Mouse (Mus musculus) cortical plate, adult 2 months (tissue): ENCODE results near the gene Nceh1. TPM values are rescaled to one million over a fixed set of nuclear protein-coding genes. Genes with fewer than 3 reads are reported as not detected.
A peak's percentile ranks its signal among the peaks of the same experiment; 100 is the strongest.

Experiments
- H3K27ac ChIP-seq: fragments of 200-500 bp; 2 replicates; pipeline ENCODE4 v1.5.1; 2012; ENCODE audit warnings: low read length, control low read depth, inconsistent platforms; ENCODE audit not compliant: insufficient read depth
- H3K4me1 ChIP-seq: fragments of 200-500 bp; 2 replicates; pipeline ENCODE4 v1.6.1; 2011; ENCODE audit warnings: low read length; ENCODE audit not compliant: control insufficient read depth, insufficient read depth
- H3K4me3 ChIP-seq: fragments of 200-500 bp; 2 replicates; pipeline ENCODE4 v1.5.1; 2011; ENCODE audit warnings: mild to moderate bottlenecking, low read length, control low read depth; ENCODE audit not compliant: insufficient read depth
- CTCF ChIP-seq: fragments of 200-500 bp; IDR thresholded peaks from 2 replicates; pipeline ENCODE4 v1.5.1; 2011; ENCODE audit warnings: mild to moderate bottlenecking, control low read depth, low read length; ENCODE audit not compliant: insufficient read depth; ENCODE audit errors: extremely low read depth
- POLR2A ChIP-seq: fragments of 200-500 bp; IDR thresholded peaks from 2 replicates; pipeline ENCODE4 v1.6.1; 2011; ENCODE audit warnings: mild to moderate bottlenecking, low read length, control low read depth; ENCODE audit not compliant: insufficient read depth; ENCODE audit errors: extremely low read depth
- polyA plus RNA-seq: library from polyadenylated mRNA; depleted of rRNA; stranded (reverse); fragments of >200 nt; gene quantifications from 2 replicates; pipeline ENCODE4 v1.2.3, GENCODE M21; 2012

The Nceh1 gene
- polyA plus RNA-seq, 1 experiment = 62.1 TPM

DNA sequence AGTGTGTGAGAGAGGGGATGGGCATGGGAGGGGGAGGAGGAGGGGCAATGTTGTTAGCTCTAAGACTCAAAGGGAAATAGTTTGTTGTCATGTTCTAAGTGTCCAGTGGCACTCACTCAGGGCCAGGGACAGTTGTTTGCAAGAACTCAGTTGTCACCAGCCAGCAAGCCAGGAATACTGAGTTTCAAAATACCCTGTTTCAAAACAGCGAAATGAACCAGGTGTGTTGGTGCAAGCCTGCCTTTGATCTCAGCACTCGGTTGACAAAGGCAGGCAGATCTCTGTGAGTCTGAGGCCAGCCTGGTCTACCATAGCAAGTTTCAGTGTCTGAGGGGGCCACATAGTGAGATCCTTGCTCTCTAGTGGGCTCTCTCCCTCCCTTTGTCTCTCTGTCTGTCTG is 39.3 kb downstream of the Nceh1 start:
- Histone ChIP-seq H3K27ac (no peak overlapping the region), H3K4me1 (no peaks in the 10 kb centered on the region), H3K4me3 (no peak overlapping the region)
- TF ChIP-seq POLR2A (no peak), CTCF (no peak)

DNA sequence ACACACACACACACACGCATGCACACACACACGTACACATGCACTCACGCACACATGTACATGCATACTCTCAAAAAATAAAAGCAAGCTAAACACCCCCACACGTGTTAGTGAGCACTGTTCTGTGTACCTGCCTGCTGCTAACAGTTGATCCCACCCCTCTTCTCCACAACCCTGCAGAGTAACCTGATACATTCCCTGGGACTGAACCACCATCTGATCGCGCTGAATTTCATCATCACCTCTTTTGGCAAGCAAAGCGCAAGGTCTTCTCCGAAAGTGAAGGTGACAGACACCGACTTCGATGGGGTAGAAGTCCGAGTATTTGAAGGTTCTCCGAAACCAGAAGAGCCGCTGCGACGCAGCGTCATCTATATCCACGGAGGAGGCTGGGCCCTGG is 39.7 kb downstream of the Nceh1 start:
- Histone ChIP-seq H3K4me3 (no peak overlapping the region), H3K27ac (no peak overlapping the region), H3K4me1 (no peaks in the 10 kb centered on the region)
- no peak for TF ChIP-seq POLR2A
- no peak for TF ChIP-seq CTCF

DNA sequence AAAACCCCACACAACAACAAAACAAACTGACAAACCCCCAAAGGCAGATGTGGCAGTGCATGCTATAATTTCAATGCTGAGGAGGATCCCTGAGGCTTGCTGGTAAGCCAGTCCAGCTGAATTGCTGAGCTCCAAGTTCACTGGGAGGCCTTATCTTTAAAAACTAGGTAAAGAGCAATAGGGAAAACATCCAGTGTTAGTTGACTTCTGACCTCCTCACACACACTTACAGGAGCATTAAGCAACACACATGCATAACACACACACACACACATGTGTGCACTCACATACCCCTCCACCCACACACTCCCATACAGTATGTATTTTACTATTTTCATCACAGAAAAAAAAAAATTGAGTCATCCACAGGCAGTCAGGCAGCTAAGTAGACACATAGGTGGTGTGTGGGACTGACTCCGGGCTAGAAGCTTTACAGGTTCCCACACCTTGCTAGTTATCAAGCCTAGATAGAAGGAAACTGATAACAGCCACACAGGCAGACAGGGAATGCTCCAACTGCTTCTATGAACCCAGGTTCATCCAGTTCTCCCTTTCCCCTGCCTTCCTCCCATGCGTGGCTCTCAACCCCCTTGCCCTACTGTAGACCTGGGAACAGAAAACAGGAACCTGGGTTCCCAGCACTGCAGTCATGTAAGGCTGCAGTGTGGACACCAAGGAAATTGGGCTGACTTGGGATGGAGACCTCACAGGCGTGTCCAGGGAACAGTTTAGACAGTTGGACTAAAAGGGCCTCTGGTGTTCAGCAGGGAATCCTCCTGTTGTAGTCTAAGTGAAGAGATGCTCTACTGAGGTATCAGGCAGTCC is 45.1 kb downstream of the Nceh1 start:
- no peak overlapping the region for H3K4me3 ChIP-seq
- H3K27ac ChIP-seq = no peak overlapping the region
- TF ChIP-seq CTCF = no peak
- TF ChIP-seq POLR2A = no peak
- no peaks in the 10 kb centered on the region for H3K4me1 ChIP-seq

DNA sequence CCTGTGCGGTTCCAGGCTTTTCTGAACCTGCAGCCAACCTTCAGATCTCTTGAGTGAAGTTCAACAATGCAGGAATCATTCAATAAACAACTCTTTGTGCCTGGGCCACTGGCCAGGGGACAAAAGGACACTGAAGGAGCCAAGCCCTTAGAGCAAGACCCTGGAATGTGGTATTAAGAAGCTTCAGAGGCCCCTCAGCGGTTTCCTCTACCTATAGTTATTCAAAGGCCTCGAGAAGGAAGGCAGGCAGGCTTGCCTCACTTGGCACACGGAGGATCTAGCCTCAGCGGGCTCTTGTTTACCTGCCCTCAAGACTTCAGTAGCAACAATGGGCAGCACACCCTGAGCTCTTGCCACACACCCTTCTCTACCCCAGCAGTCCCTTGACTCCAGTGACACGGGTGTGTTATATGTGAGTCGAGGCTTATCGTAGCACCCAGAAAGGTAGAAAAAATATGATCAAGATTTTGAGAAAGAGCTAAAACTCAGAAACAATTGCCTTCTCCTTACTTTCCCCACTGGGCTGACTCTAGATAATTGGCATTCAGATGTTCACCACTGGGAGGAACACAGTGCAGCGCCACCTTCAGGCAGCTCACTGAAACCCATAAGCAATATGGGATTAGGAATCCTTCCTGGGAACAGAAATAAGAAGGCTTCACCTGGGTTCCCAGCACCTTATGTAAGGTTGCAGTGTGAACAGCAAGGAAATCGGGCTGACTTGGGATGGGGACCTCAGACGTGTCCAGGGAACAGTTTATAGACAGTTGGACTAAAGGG is 46.0 kb downstream of the Nceh1 start:
- no peak overlapping the region for H3K4me3 ChIP-seq
- no peak overlapping the region for H3K27ac ChIP-seq
- TF ChIP-seq POLR2A = no peak
- peak; percentile 60 for TF ChIP-seq CTCF
- no peaks in the 10 kb centered on the region for H3K4me1 ChIP-seq

DNA sequence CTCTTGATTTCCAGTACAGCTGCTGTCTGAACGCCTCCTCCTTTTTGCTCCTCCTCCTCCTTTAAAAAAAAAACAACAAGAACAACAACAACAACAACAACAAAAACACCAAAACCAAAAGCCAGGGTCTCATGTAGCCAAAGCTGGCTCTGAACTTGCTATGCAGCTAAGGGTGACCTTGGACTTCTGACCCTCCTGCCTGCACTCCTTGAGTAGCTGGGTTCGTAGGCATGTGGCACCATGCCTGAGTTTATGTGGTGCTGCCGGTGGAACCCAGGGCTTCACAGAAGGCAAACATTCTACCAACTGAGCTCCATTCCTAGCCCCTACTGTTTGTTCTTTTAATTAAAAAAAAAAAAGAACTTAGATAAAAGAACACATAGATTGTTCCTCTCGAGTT is 50.6 kb downstream of the Nceh1 start:
- no peak overlapping the region for H3K27ac ChIP-seq
- no peak overlapping the region for H3K4me3 ChIP-seq
- H3K4me1 ChIP-seq = no peaks in the 10 kb centered on the region
- TF ChIP-seq POLR2A (no peak), CTCF (no peak)

DNA sequence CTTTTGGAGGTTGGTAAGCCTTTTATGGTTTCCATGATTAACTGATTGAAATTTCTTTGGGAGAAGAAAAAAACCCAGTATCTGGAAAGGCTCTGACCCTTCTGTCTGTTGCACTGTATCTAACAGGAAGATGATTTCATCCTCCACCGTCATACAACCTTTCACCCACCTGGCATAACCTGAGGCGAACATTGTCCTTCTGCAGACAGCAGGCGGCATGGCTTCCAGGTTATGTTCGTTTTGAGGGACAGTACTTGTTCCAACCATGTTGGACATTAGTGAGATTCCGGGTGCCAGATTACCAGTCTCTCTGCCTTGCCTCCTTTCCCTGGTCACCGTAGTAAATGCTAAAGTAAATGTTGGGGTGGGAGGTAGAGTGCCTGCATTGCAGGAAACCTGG is 51.1 kb downstream of the Nceh1 start:
- Histone ChIP-seq H3K4me1 (no peaks in the 10 kb centered on the region), H3K27ac (no peak overlapping the region)
- TF ChIP-seq POLR2A (no peak), CTCF (no peak)

GRCm38 (mm10) chr3:27234976-27235375 is 52.2 kb downstream of the Nceh1 start:
- H3K4me3 ChIP-seq = no peak overlapping the region
- TF ChIP-seq CTCF = no peak
- no peak for TF ChIP-seq POLR2A
- H3K4me1 ChIP-seq = no peaks in the 10 kb centered on the region
- H3K27ac ChIP-seq = no peak overlapping the region

More for the DNA sequence above, 51.1 kb downstream of the Nceh1 start:
- no peak overlapping the region for H3K4me3 ChIP-seq

GRCm38 (mm10) chr3:27237226-27237625 is 54.5 kb downstream of the Nceh1 start:
- H3K27ac ChIP-seq = no peak overlapping the region
- TF ChIP-seq POLR2A (no peak), CTCF (peak; percentile 49)
- H3K4me1 ChIP-seq = no peaks in the 10 kb centered on the region
- no peak overlapping the region for H3K4me3 ChIP-seq

DNA sequence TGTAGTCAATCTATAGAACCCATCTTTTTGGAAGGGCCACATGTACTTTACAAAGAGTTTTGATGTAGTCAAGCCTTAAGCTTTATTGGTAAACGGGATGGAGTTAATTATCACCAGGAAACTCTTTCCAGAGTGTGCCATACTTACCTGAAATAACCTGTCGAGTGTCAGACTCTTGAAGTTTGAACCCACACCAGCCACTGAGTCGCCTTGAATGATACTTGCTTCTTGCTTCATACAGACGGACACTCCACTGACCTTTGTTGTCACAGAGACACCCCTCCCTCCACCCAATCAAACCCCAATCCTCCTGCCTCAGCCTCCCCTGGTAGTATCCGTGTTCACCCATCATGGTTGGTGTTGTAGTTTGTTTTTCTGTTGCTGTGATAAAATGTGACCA is 55.8 kb downstream of the Nceh1 start:
- Histone ChIP-seq H3K4me3 (no peak overlapping the region), H3K27ac (no peak overlapping the region), H3K4me1 (no peaks in the 10 kb centered on the region)
- TF ChIP-seq CTCF (no peak), POLR2A (no peak)

DNA sequence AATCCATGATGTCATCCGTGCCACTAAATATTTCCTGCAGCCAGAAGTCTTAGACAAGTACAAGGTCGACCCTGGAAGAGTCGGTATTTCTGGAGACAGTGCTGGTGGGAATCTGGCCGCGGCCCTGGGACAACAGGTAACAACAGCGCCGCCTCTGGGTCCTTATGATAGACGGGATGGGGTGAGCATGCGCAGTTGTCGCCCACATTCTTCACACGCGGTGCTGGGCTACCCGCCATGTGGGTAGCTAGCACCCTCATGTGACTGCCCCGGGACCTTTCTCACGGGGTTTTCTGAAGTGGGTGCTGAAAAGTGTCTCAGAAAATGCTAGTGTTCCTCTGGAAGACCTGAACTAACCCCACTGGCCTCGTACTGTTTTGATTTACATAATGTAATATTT is 56.8 kb downstream of the Nceh1 start:
- Histone ChIP-seq H3K27ac (no peak overlapping the region), H3K4me3 (no peak overlapping the region), H3K4me1 (no peaks in the 10 kb centered on the region)
- no peak for TF ChIP-seq POLR2A
- TF ChIP-seq CTCF = no peak
